In the genomic region with DNA sequence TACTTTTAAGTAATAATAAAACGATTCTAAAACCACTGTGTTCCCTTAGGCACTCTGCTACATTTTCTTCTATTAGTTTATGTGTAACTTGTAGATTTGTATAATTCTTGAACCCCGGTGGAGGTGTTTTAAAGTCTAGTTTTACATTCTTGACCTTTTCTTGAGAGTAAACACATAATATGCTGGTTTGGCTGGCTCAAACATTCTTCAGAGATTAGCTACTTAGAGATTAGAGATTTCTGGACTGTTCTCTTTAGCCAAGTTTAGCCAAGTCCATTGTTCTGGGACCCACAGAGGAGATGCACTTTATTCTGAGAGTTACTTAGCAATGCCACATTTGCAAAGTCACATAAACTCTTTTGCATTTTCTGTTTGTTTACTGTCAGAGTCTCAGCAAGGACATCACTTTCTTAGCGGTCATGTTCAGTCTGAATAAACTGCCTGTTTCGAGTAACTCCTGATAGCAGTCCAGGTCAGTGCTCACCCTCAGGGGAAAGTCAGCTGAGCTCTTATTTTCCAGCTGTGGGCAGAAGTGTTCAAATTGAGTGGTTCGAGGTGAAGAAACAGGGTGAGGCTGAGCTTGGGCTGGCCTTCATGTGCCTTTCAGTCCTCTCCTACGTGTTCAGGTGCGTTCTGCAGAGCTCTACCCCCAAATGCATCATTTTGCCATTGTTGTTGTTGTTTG, we compare ENCODE assay signal across 18 mouse cellular contexts.
"Had no signal": no experiment of that assay in that cellular context is flagged by ENCODE, and none has a peak within 500 bp of the region (broad histone marks: within the 10 kb centered on the region; RNA-seq: fewer than 3 reads in every experiment).

No protein-coding gene starts in this region.

- DNase-seq: left cerebral cortex, postnatal 4 days; liver; lung, postnatal 14 days; thymus, adult 2 months; thymus, postnatal 14 days; thymus, postnatal 4 days had no signal

- H3K27me3 ChIP-seq: hindbrain, embryonic 15.5 days; limb, embryonic 13.5 days; liver, embryonic 12.5 days; liver, embryonic 15.5 days; lung, embryonic 15.5 days; midbrain, embryonic 12.5 days; midbrain, embryonic 15.5 days; neural tube, embryonic 12.5 days; neural tube, embryonic 15.5 days had no signal

- H3K27ac ChIP-seq: hindbrain, embryonic 15.5 days; limb, embryonic 13.5 days; liver, embryonic 12.5 days; liver, embryonic 15.5 days; lung, embryonic 15.5 days; macrophage; midbrain, embryonic 12.5 days; midbrain, embryonic 15.5 days; neural tube, embryonic 12.5 days; neural tube, embryonic 15.5 days; stomach, postnatal 0 days had no signal

- H3K4me1 ChIP-seq: hindbrain, embryonic 15.5 days; limb, embryonic 13.5 days; liver, embryonic 12.5 days; liver, embryonic 15.5 days; lung, embryonic 15.5 days; midbrain, embryonic 12.5 days; midbrain, embryonic 15.5 days; neural tube, embryonic 12.5 days; neural tube, embryonic 15.5 days had no signal

- H3K36me3 ChIP-seq: hindbrain, embryonic 15.5 days; liver, embryonic 12.5 days; liver, embryonic 15.5 days; lung, embryonic 15.5 days; midbrain, embryonic 15.5 days; neural tube, embryonic 12.5 days had no signal

- H3K9ac ChIP-seq: hindbrain, embryonic 15.5 days; limb, embryonic 13.5 days; liver, embryonic 12.5 days; liver, embryonic 15.5 days; lung, embryonic 15.5 days; midbrain, embryonic 12.5 days; midbrain, embryonic 15.5 days; neural tube, embryonic 12.5 days; neural tube, embryonic 15.5 days had no signal

- H3K4me2 ChIP-seq: hindbrain, embryonic 15.5 days; limb, embryonic 13.5 days; liver, embryonic 12.5 days; liver, embryonic 15.5 days; lung, embryonic 15.5 days; midbrain, embryonic 12.5 days; midbrain, embryonic 15.5 days; neural tube, embryonic 12.5 days; neural tube, embryonic 15.5 days had no signal

- H3K4me3 ChIP-seq: hindbrain, embryonic 15.5 days; limb, embryonic 13.5 days; liver, embryonic 12.5 days; liver, embryonic 15.5 days; lung, embryonic 15.5 days; midbrain, embryonic 12.5 days; midbrain, embryonic 15.5 days; neural tube, embryonic 12.5 days; neural tube, embryonic 15.5 days had no signal

- ATAC-seq: intestine, postnatal 0 days; liver, embryonic 12.5 days; midbrain, embryonic 15.5 days had no signal

- H3K9me3 ChIP-seq: hindbrain, embryonic 15.5 days; liver, embryonic 12.5 days; liver, embryonic 15.5 days; lung, embryonic 15.5 days; midbrain, embryonic 12.5 days; neural tube, embryonic 12.5 days had no signal
